Mouse (Mus musculus) inflammation-experienced regulatory T-cells, adult 16 weeks (primary cell): ENCODE results near the gene Zzef1. TPM values are rescaled to one million over a fixed set of nuclear protein-coding genes. Genes with fewer than 3 reads are reported as not detected.

ENCODE experiments used
- polyA plus RNA-seq: library from polyadenylated mRNA; unstranded; fragments of 100-300 nt; shearing (Covaris generic); gene quantifications from one replicate; pipeline ENCODE4 v1.2.1, GENCODE M21; 2017

Gene Zzef1
- 17.4 TPM for polyA plus RNA-seq

GRCm38 (mm10) chr11:72795455-72796295 is at the start of gene Zzef1, which contains the start of gene Cyb5d2:
Gene Zzef1, plus strand, starts transcription at chr11:72796226.
Gene Cyb5d2, minus strand, starts transcription at chr11:72796142.

DNA sequence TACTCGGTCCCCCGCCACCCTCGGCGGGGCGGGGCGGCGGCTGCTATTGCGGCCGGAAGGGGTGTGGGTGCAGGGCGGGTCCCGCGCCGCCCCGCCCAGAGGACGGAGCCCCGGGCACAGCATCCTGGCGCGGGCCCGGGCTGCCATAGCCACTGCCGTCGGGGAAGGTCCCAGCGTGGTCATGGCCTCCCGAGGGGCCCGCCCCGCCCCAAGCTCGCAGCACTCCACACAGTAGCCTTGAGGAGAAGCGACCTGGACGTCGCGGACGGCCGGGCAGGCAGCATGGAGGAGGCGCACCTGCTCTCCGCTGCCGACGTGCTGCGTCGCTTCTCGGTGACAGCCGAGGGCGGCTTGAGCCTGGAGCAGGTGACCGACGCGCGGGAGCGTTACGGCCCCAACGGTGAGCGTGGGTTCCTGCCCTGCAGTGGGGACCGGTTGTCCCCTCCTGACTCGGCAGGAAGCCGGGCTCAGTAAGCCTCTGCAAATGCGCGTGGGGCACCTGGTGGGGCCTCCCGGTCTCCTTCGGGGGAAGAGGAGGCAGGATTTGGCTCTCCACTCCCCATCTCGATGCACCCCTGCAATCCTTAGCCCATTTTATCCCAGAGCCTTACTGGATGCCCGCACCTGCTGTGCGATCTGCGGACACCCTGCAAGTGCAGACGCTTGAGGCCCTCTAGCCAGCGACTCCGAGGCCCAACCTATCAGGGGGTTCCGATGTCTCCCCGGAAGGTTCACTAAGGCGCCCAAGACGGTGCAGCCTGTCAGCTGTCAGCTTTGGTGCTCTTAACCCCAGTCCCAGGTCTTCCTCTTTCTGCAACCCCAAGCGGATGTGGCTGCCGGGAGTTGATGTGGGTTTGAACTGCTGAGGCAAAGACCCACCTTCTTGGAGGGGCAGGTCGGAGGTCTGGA is 165.3 kb downstream of the Zzef1 start, which contains the start of gene Atp2a3:
TSS of gene Atp2a3 (plus strand) at position 98 of the 909 bp plus-strand sequence.

Other genes starting within 250 kb of the Zzef1 start
- gene Spns3, start 245.7 kb upstream of the Zzef1 start, polyA plus RNA-seq: 0.76 TPM
- 67.1 TPM for gene Ube2g1, start 188.9 kb upstream of the Zzef1 start, polyA plus RNA-seq
- gene Ankfy1, start 106.2 kb upstream of the Zzef1 start, polyA plus RNA-seq: 77.0 TPM
- gene Cyb5d2, start 84 bp upstream of the Zzef1 start, polyA plus RNA-seq: 11.5 TPM
- gene Atp2a3, start 164.9 kb downstream of the Zzef1 start, polyA plus RNA-seq: 310 TPM
- gene P2rx1, start 202.9 kb downstream of the Zzef1 start, polyA plus RNA-seq: 0.24 TPM
- gene Camkk1, start 222.8 kb downstream of the Zzef1 start, polyA plus RNA-seq: 15.4 TPM